Mouse (Mus musculus): ENCODE data around the gene Olfr139. TPM values are rescaled to one million over a fixed set of nuclear protein-coding genes. Genes with fewer than 3 reads are reported as not detected.

Gene Olfr139
- polyA plus RNA-seq (2015; fragmentation: Nextera tagmentation; extraction: Ambion mirVana), result not detected in 2 replicates

- no peaks in the 10 kb centered on the region for H3K27me3 ChIP-seq (replicated peaks)
- no peaks in the 10 kb centered on the region for H3K4me1 ChIP-seq
- H3K9me3 ChIP-seq, result no peaks in the 10 kb centered on the region
- H3K27ac ChIP-seq, result no peak within 1 kb of the TSS
- H3K4me3 ChIP-seq (replicated peaks), result no peak within 1 kb of the TSS
- no peak within 1 kb of the TSS for H3K4me2 ChIP-seq
- 76% methylated on average over 2 of the region's 2 CpGs for WGBS
- H3K36me3 ChIP-seq, result no peaks in the 10 kb centered on the region
- ATAC-seq (ENCODE audit: insufficient read depth, low FRiP score, low read depth), result no peak
- H3K9ac ChIP-seq, result no peak within 1 kb of the TSS
Measured at GRCm38 (mm10) chr11:74056451-74056850, at the start of gene Olfr139, which contains the start of gene Olfr399. TSS of gene Olfr139 (minus strand) at chr11:74056551. TSS of gene Olfr399 (minus strand) at chr11:74056615.

- Histone ChIP-seq H3K9ac (no peak overlapping the region), H3K36me3 (no peaks in the 10 kb centered on the region), H3K4me3 (replicated peaks) (no peak overlapping the region), H3K9me3 (no peaks in the 10 kb centered on the region), H3K27me3 (replicated peaks) (no peaks in the 10 kb centered on the region), H3K4me2 (no peak overlapping the region), H3K4me1 (no peaks in the 10 kb centered on the region), H3K27ac (no peak overlapping the region)
- ATAC-seq (ENCODE audit: insufficient read depth, low FRiP score, low read depth), result no peak
- 26% methylated on average over 5 of the region's 5 CpGs for WGBS
Measured at GRCm38 (mm10) chr11:74105066-74105465, 48.7 kb upstream of the Olfr139 start.

GRCm38 (mm10) chr11:74101507-74101906 lies 45.2 kb upstream of the Olfr139 start:
- no peak for ATAC-seq (ENCODE audit: insufficient read depth, low FRiP score, low read depth)
- no peaks in the 10 kb centered on the region for H3K36me3 ChIP-seq
- whole genome bisulfite sequencing, result 49% methylated on average over 2 of the region's 2 CpGs

GRCm38 (mm10) chr11:74100724-74101123 lies 44.4 kb upstream of the Olfr139 start:
- no peak overlapping the region for H3K4me3 ChIP-seq (replicated peaks)
- H3K27ac ChIP-seq, result no peak overlapping the region
- H3K9me3 ChIP-seq, result no peaks in the 10 kb centered on the region
- H3K9ac ChIP-seq, result no peak overlapping the region
- no peaks in the 10 kb centered on the region for H3K36me3 ChIP-seq
- no peak overlapping the region for H3K4me2 ChIP-seq
- H3K4me1 ChIP-seq, result no peaks in the 10 kb centered on the region
- no peaks in the 10 kb centered on the region for H3K27me3 ChIP-seq (replicated peaks)
- ATAC-seq (ENCODE audit: insufficient read depth, low FRiP score, low read depth), result no peak
- 72% methylated on average over 2 of the region's 2 CpGs for WGBS

More at GRCm38 (mm10) chr11:74101507-74101906, 45.2 kb upstream of the Olfr139 start:
- no peaks in the 10 kb centered on the region for H3K27me3 ChIP-seq (replicated peaks)
- no peak overlapping the region for H3K9ac ChIP-seq
- no peak overlapping the region for H3K4me2 ChIP-seq
- H3K4me3 ChIP-seq (replicated peaks), result no peak overlapping the region
- H3K9me3 ChIP-seq, result no peaks in the 10 kb centered on the region
- no peaks in the 10 kb centered on the region for H3K4me1 ChIP-seq
- no peak overlapping the region for H3K27ac ChIP-seq

- ATAC-seq (ENCODE audit: insufficient read depth, low FRiP score, low read depth), result no peak
- no peaks in the 10 kb centered on the region for H3K4me1 ChIP-seq
- 87% methylated on average over 1 of the region's 1 CpGs for WGBS
Measured at GRCm38 (mm10) chr11:74069655-74070054, 13.3 kb upstream of the Olfr139 start, which contains the start of gene Zfp616. TSS of gene Zfp616 (plus strand) at chr11:74069955.

GRCm38 (mm10) chr11:74051347-74051746 lies 5.0 kb downstream of the Olfr139 start:
- Histone ChIP-seq H3K27ac (no peak overlapping the region), H3K36me3 (no peaks in the 10 kb centered on the region)

More at GRCm38 (mm10) chr11:74069655-74070054, 13.3 kb upstream of the Olfr139 start, which contains the start of gene Zfp616:
- no peak within 1 kb of the TSS for H3K9ac ChIP-seq
- H3K27me3 ChIP-seq (replicated peaks), result no peaks in the 10 kb centered on the region
- no peaks in the 10 kb centered on the region for H3K9me3 ChIP-seq
- no peak within 1 kb of the TSS for H3K27ac ChIP-seq
- no peak within 1 kb of the TSS for H3K4me2 ChIP-seq
- no peaks in the 10 kb centered on the region for H3K36me3 ChIP-seq
- no peak within 1 kb of the TSS for H3K4me3 ChIP-seq (replicated peaks)

More at GRCm38 (mm10) chr11:74051347-74051746, 5.0 kb downstream of the Olfr139 start:
- H3K9ac ChIP-seq, result no peak overlapping the region
- 59% methylated on average over 3 of the region's 3 CpGs for WGBS
- H3K4me3 ChIP-seq (replicated peaks), result no peak overlapping the region
- H3K4me2 ChIP-seq, result no peak overlapping the region
- no peak for ATAC-seq (ENCODE audit: insufficient read depth, low FRiP score, low read depth)
- no peaks in the 10 kb centered on the region for H3K9me3 ChIP-seq
- H3K4me1 ChIP-seq, result no peaks in the 10 kb centered on the region
- H3K27me3 ChIP-seq (replicated peaks), result no peaks in the 10 kb centered on the region

Other genes with a start within 250 kb of the Olfr139 start
- not detected in 2 replicates for gene Olfr392, start 239.5 kb downstream of the Olfr139 start, polyA plus RNA-seq (2015; fragmentation: Nextera tagmentation; extraction: Ambion mirVana)
- gene Olfr393, start 205.1 kb downstream of the Olfr139 start, polyA plus RNA-seq (2015; fragmentation: Nextera tagmentation; extraction: Ambion mirVana), result not detected in 2 replicates
- gene Olfr394, start 165.8 kb downstream of the Olfr139 start, polyA plus RNA-seq (2015; fragmentation: Nextera tagmentation; extraction: Ambion mirVana), result not detected in 2 replicates
- not detected in 2 replicates for gene Olfr395, start 147.3 kb downstream of the Olfr139 start, polyA plus RNA-seq (2015; fragmentation: Nextera tagmentation; extraction: Ambion mirVana)
- gene Olfr23, start 119.9 kb downstream of the Olfr139 start, polyA plus RNA-seq (2015; fragmentation: Nextera tagmentation; extraction: Ambion mirVana), result not detected in 2 replicates
- not detected in 2 replicates for gene Olfr397, start 95.7 kb downstream of the Olfr139 start, polyA plus RNA-seq (2015; fragmentation: Nextera tagmentation; extraction: Ambion mirVana)
- not detected in 2 replicates for gene Olfr398, start 66.1 kb downstream of the Olfr139 start, polyA plus RNA-seq (2015; fragmentation: Nextera tagmentation; extraction: Ambion mirVana)
- not detected in 2 replicates for gene Olfr399, start 64 bp upstream of the Olfr139 start, polyA plus RNA-seq (2015; fragmentation: Nextera tagmentation; extraction: Ambion mirVana)
- not detected in 2 replicates for gene Zfp616, start 13.4 kb upstream of the Olfr139 start, polyA plus RNA-seq (2015; fragmentation: Nextera tagmentation; extraction: Ambion mirVana)
- not detected in 2 replicates for gene Olfr401, start 57.2 kb upstream of the Olfr139 start, polyA plus RNA-seq (2015; fragmentation: Nextera tagmentation; extraction: Ambion mirVana)
- not detected in 2 replicates for gene Olfr402, start 97.0 kb upstream of the Olfr139 start, polyA plus RNA-seq (2015; fragmentation: Nextera tagmentation; extraction: Ambion mirVana)
- gene Olfr403, start 129.7 kb upstream of the Olfr139 start, polyA plus RNA-seq (2015; fragmentation: Nextera tagmentation; extraction: Ambion mirVana), result not detected in 2 replicates
- gene Olfr43, start 154.8 kb upstream of the Olfr139 start, polyA plus RNA-seq (2015; fragmentation: Nextera tagmentation; extraction: Ambion mirVana), result not detected in 2 replicates
- gene Olfr406, start 203.3 kb upstream of the Olfr139 start, polyA plus RNA-seq (2015; fragmentation: Nextera tagmentation; extraction: Ambion mirVana), result not detected in 2 replicates
- not detected in 2 replicates for gene Olfr59, start 227.2 kb upstream of the Olfr139 start, polyA plus RNA-seq (2015; fragmentation: Nextera tagmentation; extraction: Ambion mirVana)

Data from stomach, embryonic 15.5 days (tissue).